Mouse (Mus musculus): ENCODE data around the gene Lkaaear1. TPM values are rescaled to one million over a fixed set of nuclear protein-coding genes. Genes with fewer than 3 reads are reported as not detected.

Gene Lkaaear1
- total RNA-seq, 1 experiment from 2014 or later: not detected

GRCm38 (mm10) chr2:181653523-181653922, 44.7 kb downstream of the Lkaaear1 start:
- no peak for DNase-seq

- no peak for DNase-seq
These were observed 45.2 kb downstream of the Lkaaear1 start for GRCm38 (mm10) chr2:181653065-181653464.

GRCm38 (mm10) chr2:181648926-181649325, 49.3 kb downstream of the Lkaaear1 start:
- peak; percentile 28 for DNase-seq

Other genes starting within 250 kb of the Lkaaear1 start
- gene Zbtb46, start 239.0 kb downstream of the Lkaaear1 start, total RNA-seq (2021): 17.8 and 20.0 TPM in 2 replicates
- not detected in 2 replicates for gene Abhd16b, start 205.2 kb downstream of the Lkaaear1 start, total RNA-seq (2021)
- gene Tpd52l2, start 201.3 kb downstream of the Lkaaear1 start, total RNA-seq (2021): 109 and 114 TPM in 2 replicates
- gene Dnajc5, start 178.0 kb downstream of the Lkaaear1 start, total RNA-seq (2021): 77.3 and 89.9 TPM in 2 replicates
- gene Uckl1, start 113.5 kb downstream of the Lkaaear1 start, total RNA-seq (2021): 68.8 and 77.5 TPM in 2 replicates
- gene Prpf6, start 106.6 kb downstream of the Lkaaear1 start, total RNA-seq (2021): 59.4 and 60.0 TPM in 2 replicates
- 57.3 and 67.7 TPM in 2 replicates for gene Zfp512b, start 105.6 kb downstream of the Lkaaear1 start, total RNA-seq (2021)
- gene Samd10, start 99.2 kb downstream of the Lkaaear1 start, total RNA-seq (2021): 8.5 and 11.8 TPM in 2 replicates
- gene Gm29797, start 41.4 kb downstream of the Lkaaear1 start, total RNA-seq (2021): not detected in 2 replicates
- 60.4 and 64.6 TPM in 2 replicates for gene Sox18, start 26.8 kb downstream of the Lkaaear1 start, total RNA-seq (2021)
- gene Tcea2, start 18.1 kb downstream of the Lkaaear1 start, total RNA-seq (2021): 5.2 and 9.8 TPM in 2 replicates
- 22.4 and 32.1 TPM in 2 replicates for gene Rgs19, start 4.5 kb downstream of the Lkaaear1 start, total RNA-seq (2021)
- gene Oprl1, start 16.6 kb upstream of the Lkaaear1 start, total RNA-seq (2021): 1.5 and 2.7 TPM in 2 replicates
- 4.1 and 5.2 TPM in 2 replicates for gene Myt1, start 64.9 kb upstream of the Lkaaear1 start, total RNA-seq (2021)
- gene Pcmtd2, start 139.4 kb upstream of the Lkaaear1 start, total RNA-seq (2021): 47.6 and 52.4 TPM in 2 replicates
- 12.7 and 18.2 TPM in 2 replicates for gene Polr3k, start 165.9 kb upstream of the Lkaaear1 start, total RNA-seq (2021)